Mouse (Mus musculus) embryonic facial prominence, embryonic 15.5 days (tissue): ENCODE data around the gene Klf3. TPM values are rescaled to one million over a fixed set of nuclear protein-coding genes. Genes with fewer than 3 reads are reported as not detected.

Experiments used
- ATAC-seq: fragments of 200-750 bp; cut with Nextera tagmentation; 2 replicates; pipeline ENCODE4 v1.8.0; 2017; ENCODE audit warnings: low read depth, moderate TSS enrichment; ENCODE audit not compliant: insufficient number of reproducible peaks, low FRiP score, low TSS enrichment
- H3K27ac ChIP-seq: fragments of 300-500 bp; sonication (generic); replicated peaks from 2 replicates; pipeline ENCODE4 v1.5.1; 2015; ENCODE audit warnings: mild to moderate bottlenecking, inconsistent platforms
- H3K27me3 ChIP-seq: fragments of 300-500 bp; sonication (generic); 2 replicates; pipeline ENCODE4 v1.6.1; 2015; ENCODE audit warnings: inconsistent platforms
- H3K36me3 ChIP-seq: fragments of 300-500 bp; sonication (generic); 2 replicates; pipeline ENCODE4 v1.6.1; 2015; ENCODE audit warnings: mild to moderate bottlenecking, inconsistent platforms
- H3K4me1 ChIP-seq: fragments of 300-500 bp; sonication (generic); 2 replicates; pipeline ENCODE4 v1.6.1; 2015; ENCODE audit warnings: inconsistent platforms
- H3K4me2 ChIP-seq: fragments of 300-500 bp; sonication (generic); replicated peaks from 2 replicates; pipeline ENCODE4 v1.6.1; 2015; ENCODE audit warnings: mild to moderate bottlenecking, inconsistent platforms
- H3K4me3 ChIP-seq: fragments of 300-500 bp; sonication (generic); replicated peaks from 2 replicates; pipeline ENCODE4 v1.5.1; 2015; ENCODE audit warnings: mild to moderate bottlenecking, inconsistent platforms
- H3K9ac ChIP-seq: fragments of 300-500 bp; sonication (generic); 2 replicates; pipeline ENCODE4 v1.6.1; 2015; ENCODE audit warnings: inconsistent platforms
- H3K9me3 ChIP-seq: fragments of 300-500 bp; sonication (generic); replicated peaks from 2 replicates; pipeline ENCODE4 v1.6.1; 2016; ENCODE audit warnings: inconsistent platforms
- WGBS: fragments of 180-500 bp; shearing (Covaris S2); methylation state at CpG from one replicate; pipeline ENCODE4 v1.1.7; 2015; 5-methylcytosine and 5-hydroxymethylcytosine counted together
- polyA plus RNA-seq: library from polyadenylated mRNA; unstranded; fragments of >200 nt; fragmentation: Nextera tagmentation; extraction: Ambion mirVana; gene quantifications from 2 replicates; pipeline ENCODE4 v1.2.1, GENCODE M21; 2015

Gene Klf3
- polyA plus RNA-seq, 1 experiment from 2014 or later = 92.0 TPM

- peaks cover 36% of the 10 kb centered on the region for H3K4me1 ChIP-seq
- no peaks in the 10 kb centered on the region for H3K9me3 ChIP-seq
- H3K4me3 ChIP-seq = no peak overlapping the region
- ATAC-seq = peak; percentile 39; the same call in 1 of the 2 replicates
- H3K27me3 ChIP-seq = no peaks in the 10 kb centered on the region
- no peaks in the 10 kb centered on the region for H3K36me3 ChIP-seq
- no peak overlapping the region for H3K9ac ChIP-seq
- WGBS = 26% methylated on average over 9 of the region's 9 CpGs
- peak overlapping the region; percentile 93 for H3K27ac ChIP-seq
- peak overlapping the region; percentile 47; the same call in 1 of the 2 replicates for H3K4me2 ChIP-seq
These were observed 59.1 kb downstream of the Klf3 start for GRCm38 (mm10) chr5:64862269-64862668.

- no peaks in the 10 kb centered on the region for H3K27me3 ChIP-seq
- ATAC-seq = 0 out of 2 replicates have a peak, but pooled peaks have one; percentile 35
- no peaks in the 10 kb centered on the region for H3K9me3 ChIP-seq
- 42% methylated on average over 4 of the region's 4 CpGs for WGBS
- peak overlapping the region; percentile 45 for H3K27ac ChIP-seq
- H3K9ac ChIP-seq = no peak overlapping the region
- no peak overlapping the region for H3K4me3 ChIP-seq
- H3K36me3 ChIP-seq = no peaks in the 10 kb centered on the region
- H3K4me2 ChIP-seq = no peak overlapping the region
- peaks cover 36% of the 10 kb centered on the region for H3K4me1 ChIP-seq
These were observed 61.5 kb downstream of the Klf3 start for GRCm38 (mm10) chr5:64864699-64865108.

DNA sequence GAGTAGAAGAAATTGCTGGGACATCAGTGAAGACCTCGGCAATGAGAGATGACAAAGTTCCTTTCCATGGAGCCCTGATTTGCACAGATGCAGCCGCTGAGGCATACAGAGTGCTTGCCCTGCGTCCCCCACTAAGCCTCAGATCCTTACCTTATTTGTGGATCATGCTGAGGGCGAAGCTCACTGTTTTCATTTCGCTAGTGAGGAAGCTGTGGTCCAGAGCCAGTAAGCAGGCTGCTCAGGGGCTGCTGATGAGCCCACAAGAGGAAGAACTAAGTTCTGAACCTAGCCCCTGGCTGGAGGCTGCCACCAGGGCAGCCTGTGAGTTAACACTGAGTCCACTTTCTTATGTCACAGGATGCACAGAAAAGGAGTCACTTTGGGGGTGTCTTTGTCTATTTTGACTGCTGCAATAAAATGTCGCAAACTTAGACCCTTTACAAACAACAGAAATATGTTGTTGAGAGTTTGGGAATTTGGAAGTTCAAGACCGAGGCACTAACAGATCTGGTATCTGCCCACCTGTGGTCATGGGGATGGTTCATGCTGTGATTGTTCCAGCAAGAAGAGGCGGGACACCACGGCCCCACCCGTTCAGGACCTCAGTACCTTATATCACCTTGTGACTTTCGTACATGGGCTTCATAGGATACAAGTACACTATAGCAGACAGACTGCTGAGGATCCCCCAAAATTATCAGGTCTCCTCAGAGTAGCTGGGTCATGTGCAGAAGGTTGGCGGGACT, 62.2 kb downstream of the Klf3 start:
- no peaks in the 10 kb centered on the region for H3K27me3 ChIP-seq
- no peak for ATAC-seq
- H3K9ac ChIP-seq = no peak overlapping the region
- H3K36me3 ChIP-seq = no peaks in the 10 kb centered on the region
- no peak overlapping the region for H3K4me2 ChIP-seq
- H3K4me1 ChIP-seq = peaks cover 36% of the 10 kb centered on the region
- WGBS = 81% methylated on average over 12 of the region's 12 CpGs
- H3K27ac ChIP-seq = peak overlapping the region; percentile 45
- no peaks in the 10 kb centered on the region for H3K9me3 ChIP-seq
- H3K4me3 ChIP-seq = no peak overlapping the region

GRCm38 (mm10) chr5:64866331-64867050, 63.3 kb downstream of the Klf3 start:
- Histone ChIP-seq H3K27me3 (no peaks in the 10 kb centered on the region), H3K4me2 (no peak overlapping the region), H3K4me3 (no peak overlapping the region), H3K9me3 (no peaks in the 10 kb centered on the region), H3K9ac (no peak overlapping the region), H3K27ac (no peak overlapping the region; the same call in 1 of the 2 replicates), H3K4me1 (peaks cover 28% of the 10 kb centered on the region), H3K36me3 (no peaks in the 10 kb centered on the region)
- no peak for ATAC-seq
- WGBS = 41% methylated on average over 5 of the region's 5 CpGs

DNA sequence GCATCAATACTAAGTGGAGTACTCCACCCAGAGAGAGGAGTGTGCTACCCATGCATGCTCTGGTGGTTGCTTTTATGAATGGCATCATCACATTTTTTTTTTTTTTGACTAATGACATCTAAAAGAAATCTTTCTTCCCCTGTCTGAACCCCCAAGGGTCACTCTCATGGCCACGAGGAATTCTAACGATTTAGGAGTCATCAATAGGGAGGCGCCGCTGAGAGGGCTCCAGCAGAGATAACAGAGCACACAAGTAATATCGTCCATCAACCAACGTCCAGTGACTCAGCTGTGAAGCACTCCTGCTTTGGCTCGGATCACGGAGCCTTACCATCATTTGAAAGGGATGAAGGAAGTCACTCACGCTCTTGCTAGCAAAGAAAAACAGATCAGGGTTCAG, 63.9 kb downstream of the Klf3 start:
- no peaks in the 10 kb centered on the region for H3K9me3 ChIP-seq
- 75% methylated on average over 9 of the region's 9 CpGs for WGBS
- ATAC-seq = no peak
- no peaks in the 10 kb centered on the region for H3K27me3 ChIP-seq
- H3K4me1 ChIP-seq = peaks cover 22% of the 10 kb centered on the region
- no peak overlapping the region for H3K4me2 ChIP-seq
- H3K9ac ChIP-seq = no peak overlapping the region
- no peak overlapping the region for H3K4me3 ChIP-seq
- no peaks in the 10 kb centered on the region for H3K36me3 ChIP-seq
- H3K27ac ChIP-seq = no peak overlapping the region

GRCm38 (mm10) chr5:64867551-64867950, 64.4 kb downstream of the Klf3 start:
- no peak for ATAC-seq
- H3K27ac ChIP-seq = no peak overlapping the region
- no peaks in the 10 kb centered on the region for H3K36me3 ChIP-seq
- H3K9ac ChIP-seq = no peak overlapping the region
- H3K27me3 ChIP-seq = no peaks in the 10 kb centered on the region
- H3K4me3 ChIP-seq = no peak overlapping the region
- H3K9me3 ChIP-seq = no peaks in the 10 kb centered on the region
- no peak overlapping the region for H3K4me2 ChIP-seq
- H3K4me1 ChIP-seq = peaks cover 18% of the 10 kb centered on the region
- 78% methylated on average over 5 of the region's 5 CpGs for WGBS

DNA sequence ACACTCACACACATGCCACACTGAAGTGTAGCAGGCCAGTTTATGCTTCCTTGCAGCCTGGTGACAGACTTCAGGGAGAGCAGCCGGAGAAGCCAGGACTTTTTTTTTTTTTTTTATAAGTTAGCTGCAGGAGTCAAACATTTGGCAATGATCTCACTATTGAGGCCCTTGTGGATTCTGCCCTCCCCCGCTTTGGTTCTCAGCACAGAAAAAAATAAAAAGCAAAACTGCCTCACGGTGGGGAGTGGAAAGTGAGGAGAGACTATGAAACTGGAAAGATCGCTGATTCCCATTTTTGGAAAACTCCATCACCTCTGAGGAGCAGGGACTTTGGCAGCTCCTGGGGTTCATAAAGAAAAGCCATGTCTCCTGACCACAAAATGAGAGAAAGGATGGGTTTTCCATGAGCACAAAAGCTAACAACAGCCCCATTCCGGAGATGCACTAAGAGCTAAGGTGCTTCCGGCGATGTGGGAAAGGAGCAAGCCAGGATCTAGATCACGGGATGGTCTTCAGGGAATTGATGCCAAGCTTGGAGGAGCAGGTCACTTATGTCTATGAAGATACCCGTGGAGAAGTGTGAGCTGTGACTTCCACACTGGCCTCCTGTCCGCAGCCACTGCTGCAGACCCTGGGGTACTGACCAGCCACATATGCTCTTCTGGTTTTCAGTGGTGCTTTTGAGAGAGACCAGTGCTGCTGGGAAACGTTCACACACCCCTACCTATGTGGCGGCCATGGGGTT, 73.1 kb downstream of the Klf3 start:
- H3K9ac ChIP-seq = no peak overlapping the region
- 57% methylated on average over 12 of the region's 12 CpGs for WGBS
- H3K27ac ChIP-seq = peak overlapping the region; percentile 93
- no peaks in the 10 kb centered on the region for H3K27me3 ChIP-seq
- H3K4me1 ChIP-seq = peaks cover 36% of the 10 kb centered on the region
- ATAC-seq = peak; percentile 18; the same call in 1 of the 2 replicates
- no peak overlapping the region for H3K4me2 ChIP-seq
- H3K9me3 ChIP-seq = no peaks in the 10 kb centered on the region
- H3K36me3 ChIP-seq = no peaks in the 10 kb centered on the region
- H3K4me3 ChIP-seq = no peak overlapping the region

DNA sequence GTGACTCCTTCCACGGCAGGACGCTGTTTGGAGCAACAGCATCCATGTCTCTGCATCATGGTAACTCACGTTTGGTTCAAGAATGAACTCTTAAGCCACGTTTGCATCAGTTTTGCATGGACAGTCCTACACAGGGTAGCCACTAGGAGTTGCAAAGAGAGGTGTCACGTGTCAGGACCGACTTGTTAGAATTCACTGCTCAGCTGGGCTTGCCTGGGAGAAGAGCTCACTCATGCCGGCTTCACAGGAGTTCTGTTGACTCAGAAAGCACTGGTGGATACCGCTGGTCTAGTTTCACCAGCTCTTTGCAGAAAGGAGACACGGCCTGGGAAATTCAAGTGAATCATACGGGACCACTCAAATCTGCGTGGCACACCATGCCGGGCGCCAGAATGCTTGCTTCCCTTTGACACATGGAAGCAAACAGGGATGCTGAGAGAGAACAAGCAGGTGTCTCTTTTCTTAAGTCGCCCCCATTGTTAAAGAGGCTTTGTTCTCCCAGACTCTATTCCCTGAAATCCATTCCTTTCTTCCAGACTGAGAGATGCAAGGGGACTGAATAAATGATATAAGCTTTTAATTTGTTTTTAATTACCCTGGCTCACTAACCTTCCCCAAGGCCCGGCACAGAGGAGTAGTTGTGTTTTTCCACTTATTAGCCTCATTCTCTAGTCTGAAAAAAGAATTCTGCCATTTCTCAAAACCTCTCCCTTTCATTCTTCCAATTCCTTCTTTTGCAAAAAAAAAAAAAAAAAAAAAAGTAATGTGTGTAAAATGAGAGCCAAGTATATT, 74.2 kb downstream of the Klf3 start:
- H3K9ac ChIP-seq = no peak overlapping the region
- no peaks in the 10 kb centered on the region for H3K9me3 ChIP-seq
- no peak overlapping the region for H3K4me3 ChIP-seq
- no peak; the same call in 1 of the 2 replicates for ATAC-seq
- peak overlapping the region; percentile 4; the same call in 1 of the 2 replicates for H3K4me2 ChIP-seq
- H3K4me1 ChIP-seq = peaks cover 36% of the 10 kb centered on the region
- peak overlapping the region; percentile 93 for H3K27ac ChIP-seq
- WGBS = 20% methylated on average over 15 of the region's 15 CpGs
- H3K27me3 ChIP-seq = no peaks in the 10 kb centered on the region
- no peaks in the 10 kb centered on the region for H3K36me3 ChIP-seq

GRCm38 (mm10) chr5:64878027-64878425, 74.8 kb downstream of the Klf3 start:
- no peaks in the 10 kb centered on the region for H3K27me3 ChIP-seq
- no peak overlapping the region for H3K4me3 ChIP-seq
- ATAC-seq = peak; percentile 88
- WGBS = 6% methylated on average over 4 of the region's 4 CpGs
- peak overlapping the region; percentile 93 for H3K27ac ChIP-seq
- no peaks in the 10 kb centered on the region for H3K9me3 ChIP-seq
- 0 out of 2 replicates have a peak overlapping the region, but pooled peaks have one; percentile 3 for H3K4me2 ChIP-seq
- peaks cover 36% of the 10 kb centered on the region for H3K4me1 ChIP-seq
- no peaks in the 10 kb centered on the region for H3K36me3 ChIP-seq
- no peak overlapping the region for H3K9ac ChIP-seq

DNA sequence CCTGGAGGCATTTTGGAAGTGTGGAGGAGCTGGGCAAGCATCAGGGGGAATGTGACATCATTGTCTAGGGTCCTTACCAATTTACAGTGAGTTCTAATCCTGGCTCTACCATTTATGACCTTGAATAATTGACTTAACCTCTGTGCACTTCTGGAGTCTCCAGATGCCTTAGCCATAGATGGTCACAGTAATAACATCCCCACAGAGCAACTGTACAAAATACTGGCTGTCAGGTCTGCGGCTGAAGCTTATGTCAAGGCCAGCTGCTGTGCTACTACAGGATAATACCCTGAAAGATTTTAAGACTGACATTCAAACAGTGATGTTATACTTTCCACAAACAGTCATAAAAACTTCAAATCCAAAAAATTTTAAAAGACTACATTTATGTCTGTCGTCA, 75.3 kb downstream of the Klf3 start:
- ATAC-seq = peak; percentile 41; the same call in 1 of the 2 replicates

More for the DNA sequence above, 75.3 kb downstream of the Klf3 start:
- WGBS = 45% methylated on average over 2 of the region's 2 CpGs
- 0 out of 2 replicates have a peak overlapping the region, but pooled peaks have one; percentile 3 for H3K4me2 ChIP-seq
- H3K4me3 ChIP-seq = no peak overlapping the region
- H3K9ac ChIP-seq = no peak overlapping the region
- peaks cover 36% of the 10 kb centered on the region for H3K4me1 ChIP-seq
- H3K27ac ChIP-seq = peak overlapping the region; percentile 93
- H3K27me3 ChIP-seq = no peaks in the 10 kb centered on the region
- no peaks in the 10 kb centered on the region for H3K36me3 ChIP-seq
- no peaks in the 10 kb centered on the region for H3K9me3 ChIP-seq
